Mouse (Mus musculus) adrenal gland, postnatal 0 days (tissue): ENCODE measurements around the gene Zmpste24. TPM values are rescaled to one million over a fixed set of nuclear protein-coding genes. Genes with fewer than 3 reads are reported as not detected.

Experiments
- polyA plus RNA-seq: library from polyadenylated mRNA; unstranded; fragments of >200 nt; fragmentation: Nextera tagmentation; extraction: Ambion mirVana; gene quantifications from 2 replicates; pipeline ENCODE4 v1.2.1, GENCODE M21; 2015

Zmpste24 gene
- polyA plus RNA-seq: 23.2 and 33.0 TPM in 2 replicates

GRCm38 (mm10) chr4:121097650-121098378, at the start of gene Zmpste24:
TSS of gene Zmpste24 (minus strand) at chr4:121098241.

GRCm38 (mm10) chr4:121109126-121109525, 11.1 kb upstream of the Zmpste24 start, which contains the start of gene Tmco2:
TSS of gene Tmco2 (minus strand) at chr4:121109226.

GRCm38 (mm10) chr4:121039331-121040115, 58.5 kb downstream of the Zmpste24 start, which contains the start of gene Col9a2:
TSS of gene Col9a2 (plus strand) at chr4:121039385.

GRCm38 (mm10) chr4:121016928-121017657, 80.9 kb downstream of the Zmpste24 start, which contains the start of gene Smap2:
TSS of gene Smap2 (minus strand) at chr4:121017247.

Other genes with a start within 250 kb of the Zmpste24 start
- gene Rims3, start 243.4 kb downstream of the Zmpste24 start, polyA plus RNA-seq: 4.7 and 6.2 TPM in 2 replicates
- 12.3 and 14.0 TPM in 2 replicates for gene Exo5, start 173.2 kb downstream of the Zmpste24 start, polyA plus RNA-seq
- gene Zfp69, start 146.5 kb downstream of the Zmpste24 start, polyA plus RNA-seq: 3.1 and 3.3 TPM in 2 replicates
- gene Smap2, start 81.0 kb downstream of the Zmpste24 start, polyA plus RNA-seq: 15.4 and 15.9 TPM in 2 replicates
- gene Col9a2, start 58.9 kb downstream of the Zmpste24 start, polyA plus RNA-seq: 5.8 and 7.3 TPM in 2 replicates
- gene Tmco2, start 11.0 kb upstream of the Zmpste24 start, polyA plus RNA-seq: not detected in 2 replicates
- 6.2 and 11.0 TPM in 2 replicates for gene Rlf, start 116.8 kb upstream of the Zmpste24 start, polyA plus RNA-seq
- not detected in 2 replicates for gene Gm12888, start 226.7 kb upstream of the Zmpste24 start, polyA plus RNA-seq